Mouse (Mus musculus) ES-E14 (cell line): ENCODE measurements around the gene Ttll3.

Experiments
- HCFC1 ChIP-seq: IDR thresholded peaks from 2 replicates; pipeline ENCODE4 v1.6.1; 2012; ENCODE audit warnings: low read length, inconsistent platforms, borderline replicate concordance; ENCODE audit not compliant: insufficient read depth
- MAFK ChIP-seq: IDR thresholded peaks from 2 replicates; pipeline ENCODE4 v1.6.1; 2014; ENCODE audit warnings: mild to moderate bottlenecking, low read depth, low read length, inconsistent platforms; ENCODE audit not compliant: insufficient read depth
- ZC3H11A ChIP-seq: IDR thresholded peaks from 2 replicates; pipeline ENCODE4 v1.6.1; 2012; ENCODE audit warnings: low read depth, mild to moderate bottlenecking, inconsistent platforms, low read length, borderline replicate concordance
- ZNF384 ChIP-seq: IDR thresholded peaks from 2 replicates; pipeline ENCODE4 v1.6.1; 2012; ENCODE audit warnings: low read depth, low read length, inconsistent platforms

DNA sequence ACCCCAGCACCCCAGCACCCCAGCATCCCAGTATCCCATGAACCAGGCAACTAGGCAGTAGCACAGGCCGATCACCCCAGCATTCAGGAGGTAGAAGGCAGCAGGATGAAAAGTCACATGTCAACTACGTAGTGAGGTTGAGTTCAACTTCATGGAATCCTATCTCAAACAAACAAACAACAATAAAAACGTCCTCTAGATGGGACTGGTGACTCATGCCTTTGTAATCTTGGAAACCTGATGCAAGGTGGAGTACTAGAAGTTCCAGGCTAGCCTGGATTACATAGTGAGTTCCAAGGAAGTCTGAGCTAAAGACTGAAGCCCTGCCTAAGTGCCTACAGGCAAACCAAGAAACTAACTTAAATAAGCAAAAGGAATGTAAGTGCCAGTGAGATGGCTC, 41.8 kb downstream of the Ttll3 start:
- TF ChIP-seq MAFK (no peak), HCFC1 (no peak), ZNF384 (no peak), ZC3H11A (no peak)
